ENCODE assay signal across 19 mouse cellular contexts in the genomic region with DNA sequence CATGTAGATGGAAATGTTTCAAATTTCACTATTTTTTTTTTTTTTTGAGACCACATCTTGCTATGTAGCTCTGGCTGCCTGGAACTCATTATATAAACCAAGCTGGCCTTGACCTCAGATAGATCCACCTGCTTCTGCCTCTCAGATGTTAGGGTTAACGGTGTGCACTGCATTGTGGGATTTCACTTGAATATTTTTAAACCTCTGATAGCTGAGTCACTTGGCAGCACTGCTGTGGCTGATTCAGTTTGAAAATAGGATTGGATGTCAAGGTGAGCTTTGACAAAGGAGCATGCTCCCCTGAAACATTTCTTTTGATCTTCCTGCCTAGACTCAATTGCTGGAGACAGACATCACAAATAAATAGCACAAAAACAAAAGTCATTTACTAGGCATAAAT.
"Had no signal": no experiment of that assay in that cellular context is flagged by ENCODE, and none has a peak within 500 bp of the region (broad histone marks: within the 10 kb centered on the region; RNA-seq: fewer than 3 reads in every experiment).

No protein-coding gene starts in this region.

- H3K9me3 ChIP-seq: limb, embryonic 12.5 days; limb, embryonic 15.5 days; lung, embryonic 15.5 days; midbrain, embryonic 10.5 days; midbrain, embryonic 13.5 days; neural tube, embryonic 13.5 days had no signal

- H3K27ac ChIP-seq: limb, embryonic 12.5 days; limb, embryonic 15.5 days; liver, embryonic 14.5 days; lung, embryonic 15.5 days; midbrain, embryonic 10.5 days; midbrain, embryonic 13.5 days; neural tube, embryonic 13.5 days had no signal

- ATAC-seq: midbrain, embryonic 13.5 days; midbrain, embryonic 16.5 days had no signal

- H3K4me1 ChIP-seq: limb, embryonic 12.5 days; limb, embryonic 15.5 days; lung, embryonic 15.5 days; megakaryocyte, embryonic 14.5 days; midbrain, embryonic 10.5 days; midbrain, embryonic 13.5 days had no signal

- H3K4me3 ChIP-seq: limb, embryonic 12.5 days; limb, embryonic 15.5 days; lung, embryonic 15.5 days; megakaryocyte, embryonic 14.5 days; midbrain, embryonic 10.5 days; midbrain, embryonic 13.5 days; myocyte; neural tube, embryonic 13.5 days had no signal

- H3K27me3 ChIP-seq: limb, embryonic 12.5 days; limb, embryonic 15.5 days; lung, embryonic 15.5 days; megakaryocyte, embryonic 14.5 days; midbrain, embryonic 13.5 days; neural tube, embryonic 13.5 days had no signal

- H3K36me3 ChIP-seq: limb, embryonic 12.5 days; limb, embryonic 15.5 days; lung, embryonic 15.5 days; midbrain, embryonic 10.5 days; midbrain, embryonic 13.5 days; neural tube, embryonic 13.5 days had no signal

- H3K9ac ChIP-seq: limb, embryonic 12.5 days; limb, embryonic 15.5 days; liver, embryonic 14.5 days; lung, embryonic 15.5 days; midbrain, embryonic 13.5 days; neural tube, embryonic 13.5 days had no signal

- H3K4me2 ChIP-seq: limb, embryonic 12.5 days; limb, embryonic 15.5 days; liver, embryonic 11.5 days; lung, embryonic 15.5 days; midbrain, embryonic 13.5 days; neural tube, embryonic 13.5 days had no signal

- DNase-seq: kidney, postnatal 14 days; kidney, postnatal 4 days; left cerebral cortex, postnatal 4 days; lung, adult 18-20 months; lung, postnatal 10 days; lung, postnatal 36 days; thymus, adult 18-20 months; thymus, postnatal 36 days had no signal
